Mouse (Mus musculus): ENCODE results near the gene Gm1673. TPM values are rescaled to one million over a fixed set of nuclear protein-coding genes. Genes with fewer than 3 reads are reported as not detected.

Gene Gm1673
- polyA plus RNA-seq, 1 experiment from 2014 or later, result 150 TPM

- Histone ChIP-seq H3K4me3 (ENCODE audit: low read depth, low read length) (no peak overlapping the region), H3K4me2 (ENCODE audit: low read depth, severe bottlenecking) (no peak overlapping the region), H3K36me3 (ENCODE audit: control insufficient read depth, insufficient read depth, low read length) (no peaks in the 10 kb centered on the region), H3K27ac (replicated peaks; ENCODE audit: low read depth, low read length) (no peak overlapping the region), H3K9me3 (ENCODE audit: control insufficient read depth, low read length) (no peaks in the 10 kb centered on the region), H3K4me1 (ENCODE audit: control insufficient read depth, insufficient read depth, low read length) (no peaks in the 10 kb centered on the region), H3K27me3 (ENCODE audit: control insufficient read depth, insufficient read depth, low read length) (no peaks in the 10 kb centered on the region), H3K9ac (ENCODE audit: low read length) (no peak overlapping the region)
- peak; percentile 6 for DNase-seq (ENCODE audit: low spot score)
- WGBS, result 73% methylated on average over 6 of the region's 6 CpGs
- no peak for ATAC-seq (ENCODE audit: insufficient number of reproducible peaks, low FRiP score, low TSS enrichment, low read depth)
Measured at GRCm38 (mm10) chr5:34031022-34031421, 47.8 kb downstream of the Gm1673 start.

DNA sequence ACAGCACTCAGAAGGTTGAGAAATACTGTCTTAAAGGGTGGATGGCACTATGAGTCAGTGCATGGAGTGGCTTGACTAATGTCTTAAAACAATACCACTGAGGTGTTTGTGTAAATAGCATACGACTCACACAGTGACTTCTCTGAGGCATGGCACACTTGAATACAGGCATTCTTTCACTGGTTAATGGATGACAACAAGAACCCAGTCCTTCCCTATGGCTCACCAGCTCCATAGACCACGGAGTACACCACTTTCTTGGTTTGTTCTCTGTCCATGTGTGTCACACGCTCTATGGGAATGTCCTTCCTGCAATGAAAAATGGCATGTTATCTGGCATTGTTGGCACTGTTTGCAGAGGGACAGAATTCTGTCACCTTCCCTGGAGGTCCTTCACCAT, 49.3 kb downstream of the Gm1673 start:
- H3K4me2 ChIP-seq (ENCODE audit: low read depth, severe bottlenecking), result no peak overlapping the region
- H3K4me1 ChIP-seq (ENCODE audit: control insufficient read depth, insufficient read depth, low read length), result no peaks in the 10 kb centered on the region
- H3K27me3 ChIP-seq (ENCODE audit: control insufficient read depth, insufficient read depth, low read length), result no peaks in the 10 kb centered on the region
- no peak overlapping the region for H3K27ac ChIP-seq (replicated peaks; ENCODE audit: low read depth, low read length)
- H3K4me3 ChIP-seq (ENCODE audit: low read depth, low read length), result no peak overlapping the region
- no peaks in the 10 kb centered on the region for H3K36me3 ChIP-seq (ENCODE audit: control insufficient read depth, insufficient read depth, low read length)
- WGBS, result 69% methylated on average over 3 of the region's 3 CpGs
- H3K9ac ChIP-seq (ENCODE audit: low read length), result no peak overlapping the region
- ATAC-seq (ENCODE audit: insufficient number of reproducible peaks, low FRiP score, low TSS enrichment, low read depth) (no peak), DNase-seq (ENCODE audit: low spot score) (no peak)
- no peaks in the 10 kb centered on the region for H3K9me3 ChIP-seq (ENCODE audit: control insufficient read depth, low read length)

Other genes with a start within 250 kb of the Gm1673 start
- gene Letm1, start 200.6 kb upstream of the Gm1673 start, polyA plus RNA-seq (2014; fragmentation: Nextera tagmentation; extraction: Ambion mirVana), result 54.4 and 56.4 TPM in 2 replicates
- gene Nsd2, start 162.7 kb upstream of the Gm1673 start, polyA plus RNA-seq (2014; fragmentation: Nextera tagmentation; extraction: Ambion mirVana), result 78.7 and 81.0 TPM in 2 replicates
- gene Nelfa, start 47.0 kb upstream of the Gm1673 start, polyA plus RNA-seq (2014; fragmentation: Nextera tagmentation; extraction: Ambion mirVana), result 71.0 and 78.7 TPM in 2 replicates
- gene Nat8l, start 12.6 kb downstream of the Gm1673 start, polyA plus RNA-seq (2014; fragmentation: Nextera tagmentation; extraction: Ambion mirVana), result 0.09 and 0.21 TPM in 2 replicates
- gene Poln, start 186.0 kb downstream of the Gm1673 start, polyA plus RNA-seq (2014; fragmentation: Nextera tagmentation; extraction: Ambion mirVana), result 0.62 and 0.81 TPM in 2 replicates
- gene Haus3, start 186.1 kb downstream of the Gm1673 start, polyA plus RNA-seq (2014; fragmentation: Nextera tagmentation; extraction: Ambion mirVana), result 55.9 and 57.0 TPM in 2 replicates
- 27.8 and 28.3 TPM in 2 replicates for gene Mxd4, start 204.3 kb downstream of the Gm1673 start, polyA plus RNA-seq (2014; fragmentation: Nextera tagmentation; extraction: Ambion mirVana)